Mouse (Mus musculus) liver, postnatal 0 days (tissue): Measurements from ENCODE around the gene Tmem30a.

Experiments
- CTCF ChIP-seq: sonication (generic); IDR thresholded peaks from 2 replicates; pipeline ENCODE4 v1.5.1; 2016; ENCODE audit warnings: antibody characterized with exemption, low read depth
- EP300 ChIP-seq: IDR thresholded peaks from 2 replicates; pipeline ENCODE4 v1.6.1; 2016; ENCODE audit warnings: antibody characterized with exemption, low read depth, mild to moderate bottlenecking

- no peak for TF ChIP-seq CTCF
- no peak for TF ChIP-seq EP300
These were observed 28.0 kb downstream of the Tmem30a start for GRCm38 (mm10) chr9:79765329-79765728.
